Mouse (Mus musculus): ENCODE measurements around the gene Ttc30b.

DNA sequence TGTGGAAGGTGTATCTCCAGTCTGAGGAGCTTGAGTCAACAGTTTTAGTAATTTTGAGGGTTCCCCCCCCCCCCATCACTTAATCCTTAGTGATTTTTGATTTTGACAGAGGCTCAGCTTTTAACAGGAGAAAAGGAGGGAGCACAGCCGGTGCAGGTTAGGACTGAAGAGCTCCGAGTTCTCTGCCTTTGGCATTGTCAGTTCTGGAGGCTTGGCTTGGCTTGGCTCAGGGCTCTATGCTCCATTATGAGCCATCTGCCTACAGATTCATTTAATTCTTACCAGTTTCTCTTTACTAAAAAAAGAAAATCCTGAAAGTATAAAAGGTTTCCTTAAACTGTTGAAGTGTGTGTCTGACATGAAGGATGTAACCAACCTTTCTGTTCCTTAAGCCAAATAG, 9.2 kb downstream of the Ttc30b start:
- no peak for TF ChIP-seq POLR2A (IDR thresholded peaks at IDR 0.05; ENCODE audit: extremely low read depth, insufficient read depth, low read length)
- no peak for TF ChIP-seq CTCF (IDR thresholded peaks at IDR 0.05; ENCODE audit: extremely low read depth, insufficient read depth, low read length)

Data from cortical plate, adult 2 months (tissue).